Mouse (Mus musculus) stomach, embryonic 16.5 days (tissue): ENCODE measurements around the gene Rmdn2. TPM values are rescaled to one million over a fixed set of nuclear protein-coding genes. Genes with fewer than 3 reads are reported as not detected.

Experiments
- ATAC-seq: fragments of 200-750 bp; cut with Nextera tagmentation; 2 replicates; pipeline ENCODE4 v1.8.0; 2017; ENCODE audit warnings: moderate number of reproducible peaks, moderate TSS enrichment; ENCODE audit not compliant: insufficient read depth, low FRiP score
- H3K27ac ChIP-seq: fragments of 300-500 bp; sonication (generic); 2 replicates; pipeline ENCODE4 v1.5.1; 2014; ENCODE audit warnings: low read length
- H3K27me3 ChIP-seq: fragments of 300-500 bp; sonication (generic); 2 replicates; pipeline ENCODE4 v1.6.1; 2014; ENCODE audit warnings: low read length, control low read depth, mixed read lengths; ENCODE audit not compliant: control insufficient read depth, insufficient read depth
- H3K36me3 ChIP-seq: fragments of 300-500 bp; sonication (generic); 2 replicates; pipeline ENCODE4 v1.6.1; 2014; ENCODE audit warnings: low read length; ENCODE audit not compliant: control insufficient read depth, insufficient read depth
- H3K4me1 ChIP-seq: fragments of 300-500 bp; sonication (generic); 2 replicates; pipeline ENCODE4 v1.6.1; 2014; ENCODE audit warnings: low read length, control low read depth, mixed read lengths; ENCODE audit not compliant: control insufficient read depth, insufficient read depth
- H3K4me2 ChIP-seq: fragments of 300-500 bp; sonication (generic); 2 replicates; pipeline ENCODE4 v1.6.1; 2014; ENCODE audit warnings: low read depth, low read length, mixed read lengths
- H3K4me3 ChIP-seq: fragments of 300-500 bp; sonication (generic); replicated peaks from 2 replicates; pipeline ENCODE4 v1.5.1; 2014; ENCODE audit warnings: mild to moderate bottlenecking, low read length
- H3K9ac ChIP-seq: fragments of 300-500 bp; sonication (generic); 2 replicates; pipeline ENCODE4 v1.6.1; 2014; ENCODE audit warnings: low read length
- H3K9me3 ChIP-seq: fragments of 300-500 bp; sonication (generic); replicated peaks from 2 replicates; pipeline ENCODE4 v1.6.1; 2016; ENCODE audit warnings: low read length, control low read depth; ENCODE audit not compliant: control insufficient read depth
- WGBS: fragments of 180-500 bp; shearing (Covaris S2); extraction: QIAGEN DNeasy Blood & Tissue Kit; methylation state at CpG from one replicate; pipeline ENCODE4 v1.1.7; 2014; 5-methylcytosine and 5-hydroxymethylcytosine counted together
- polyA plus RNA-seq: library from polyadenylated mRNA; unstranded; fragments of >200 nt; fragmentation: Nextera tagmentation; extraction: Ambion mirVana; gene quantifications from 2 replicates; pipeline ENCODE4 v1.2.1, GENCODE M21; 2015

Rmdn2 gene
- polyA plus RNA-seq, 1 experiment from 2014 or later, result 9.7 TPM

- peaks cover 32% of the 10 kb centered on the region for H3K27me3 ChIP-seq
Measured at GRCm38 (mm10) chr17:79709718-79710117, 98.1 kb downstream of the Rmdn2 start.

GRCm38 (mm10) chr17:79710246-79710842, 98.7 kb downstream of the Rmdn2 start:
- WGBS, result 33% methylated on average over 15 of the region's 15 CpGs

More at GRCm38 (mm10) chr17:79709718-79710117, 98.1 kb downstream of the Rmdn2 start:
- WGBS, result 69% methylated on average over 1 of the region's 1 CpGs
- Histone ChIP-seq H3K4me3 (no peak overlapping the region), H3K4me2 (no peak overlapping the region), H3K9me3 (no peaks in the 10 kb centered on the region), H3K27ac (no peak overlapping the region), H3K4me1 (peaks cover 18% of the 10 kb centered on the region; the same call in 1 of the 2 replicates), H3K36me3 (no peaks in the 10 kb centered on the region), H3K9ac (no peak overlapping the region)
- ATAC-seq, result no peak

GRCm38 (mm10) chr17:79711944-79712343, 100.3 kb downstream of the Rmdn2 start:
- 0 out of 2 replicates have a peak overlapping the region, but pooled peaks have one; percentile 63 for H3K4me2 ChIP-seq
- no peaks in the 10 kb centered on the region for H3K36me3 ChIP-seq
- peak overlapping the region; percentile 49 for H3K4me3 ChIP-seq
- H3K9me3 ChIP-seq, result no peaks in the 10 kb centered on the region
- H3K27me3 ChIP-seq, result peaks cover 38% of the 10 kb centered on the region
- peaks cover 25% of the 10 kb centered on the region; the same call in 1 of the 2 replicates for H3K4me1 ChIP-seq
- no peak overlapping the region for H3K9ac ChIP-seq
- 31% methylated on average over 6 of the region's 6 CpGs for WGBS
- no peak for ATAC-seq
- no peak overlapping the region for H3K27ac ChIP-seq

More at GRCm38 (mm10) chr17:79710246-79710842, 98.7 kb downstream of the Rmdn2 start:
- no peak overlapping the region for H3K4me2 ChIP-seq
- no peak for ATAC-seq
- H3K9ac ChIP-seq, result no peak overlapping the region
- H3K27ac ChIP-seq, result no peak overlapping the region
- H3K36me3 ChIP-seq, result no peaks in the 10 kb centered on the region
- no peak overlapping the region for H3K4me3 ChIP-seq
- peaks cover 24% of the 10 kb centered on the region; the same call in 1 of the 2 replicates for H3K4me1 ChIP-seq
- H3K27me3 ChIP-seq, result peaks cover 38% of the 10 kb centered on the region
- no peaks in the 10 kb centered on the region for H3K9me3 ChIP-seq

- H3K27me3 ChIP-seq, result peaks cover 38% of the 10 kb centered on the region
- ATAC-seq, result no peak
- WGBS, result 17% methylated on average over 9 of the region's 9 CpGs
Measured at GRCm38 (mm10) chr17:79712536-79712935, 100.9 kb downstream of the Rmdn2 start.

GRCm38 (mm10) chr17:79713276-79713642, 101.6 kb downstream of the Rmdn2 start:
- H3K4me2 ChIP-seq, result peak overlapping the region; percentile 63
- no peak for ATAC-seq
- peaks cover 38% of the 10 kb centered on the region for H3K27me3 ChIP-seq
- no peak overlapping the region for H3K27ac ChIP-seq
- WGBS, result 2% methylated on average over 24 of the region's 24 CpGs
- H3K36me3 ChIP-seq, result no peaks in the 10 kb centered on the region
- H3K9me3 ChIP-seq, result no peaks in the 10 kb centered on the region
- peak overlapping the region; percentile 54 for H3K9ac ChIP-seq
- H3K4me3 ChIP-seq, result peak overlapping the region; percentile 49
- peaks cover 25% of the 10 kb centered on the region; the same call in 1 of the 2 replicates for H3K4me1 ChIP-seq

More at GRCm38 (mm10) chr17:79712536-79712935, 100.9 kb downstream of the Rmdn2 start:
- H3K4me3 ChIP-seq, result peak overlapping the region; percentile 49
- peaks cover 25% of the 10 kb centered on the region; the same call in 1 of the 2 replicates for H3K4me1 ChIP-seq
- H3K9ac ChIP-seq, result peak overlapping the region; percentile 6; the same call in 1 of the 2 replicates
- peak overlapping the region; percentile 63; the same call in 1 of the 2 replicates for H3K4me2 ChIP-seq
- no peaks in the 10 kb centered on the region for H3K9me3 ChIP-seq
- no peaks in the 10 kb centered on the region for H3K36me3 ChIP-seq
- no peak overlapping the region for H3K27ac ChIP-seq

- Histone ChIP-seq H3K4me2 (peak overlapping the region; percentile 63), H3K4me1 (peaks cover 25% of the 10 kb centered on the region; the same call in 1 of the 2 replicates), H3K4me3 (peak overlapping the region; percentile 49), H3K27me3 (peaks cover 38% of the 10 kb centered on the region), H3K36me3 (no peaks in the 10 kb centered on the region), H3K27ac (peak overlapping the region; percentile 31; the same call in 1 of the 2 replicates), H3K9me3 (no peaks in the 10 kb centered on the region), H3K9ac (peak overlapping the region; percentile 54)
- no peak for ATAC-seq
- under 1% methylated on average over 63 of the region's 63 CpGs for WGBS
Measured at GRCm38 (mm10) chr17:79713643-79714367, 102.1 kb downstream of the Rmdn2 start.

DNA sequence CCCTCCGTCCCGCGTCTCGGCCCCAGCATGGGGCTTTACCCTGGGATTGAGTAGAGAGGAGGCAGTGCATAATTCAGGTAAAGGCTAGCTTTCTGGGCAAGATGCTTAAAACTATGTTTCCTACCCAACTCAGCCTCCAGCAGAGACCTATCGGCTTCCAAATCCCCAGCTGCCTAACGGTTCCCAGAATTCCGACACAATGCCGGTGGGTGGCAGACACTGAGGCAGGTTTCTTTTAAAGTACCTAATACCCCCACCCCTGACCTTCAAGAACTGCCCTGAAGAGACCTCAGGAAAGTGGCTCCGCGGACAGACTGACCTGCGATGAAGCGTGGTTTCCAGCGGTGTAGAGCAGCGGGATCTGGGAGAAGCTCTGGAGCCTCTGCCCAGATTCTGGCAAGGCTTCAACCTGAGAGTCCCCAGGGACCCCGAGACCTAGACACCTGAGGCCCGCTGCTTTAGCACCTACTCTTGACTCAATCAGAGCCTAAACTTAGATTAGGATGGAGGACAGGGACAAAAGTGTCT, 102.8 kb downstream of the Rmdn2 start:
- Histone ChIP-seq H3K4me3 (peak overlapping the region; percentile 49), H3K36me3 (no peaks in the 10 kb centered on the region), H3K4me1 (peaks cover 25% of the 10 kb centered on the region; the same call in 1 of the 2 replicates), H3K27ac (peak overlapping the region; percentile 31; the same call in 1 of the 2 replicates), H3K9ac (peak overlapping the region; percentile 54), H3K9me3 (no peaks in the 10 kb centered on the region), H3K4me2 (peak overlapping the region; percentile 63), H3K27me3 (peaks cover 38% of the 10 kb centered on the region)
- no peak for ATAC-seq
- WGBS, result 2% methylated on average over 16 of the region's 16 CpGs

- peak; percentile 59; the same call in 1 of the 2 replicates for ATAC-seq
- H3K4me1 ChIP-seq, result peaks cover 25% of the 10 kb centered on the region; the same call in 1 of the 2 replicates
- no peaks in the 10 kb centered on the region for H3K9me3 ChIP-seq
- under 1% methylated on average over 31 of the region's 31 CpGs for WGBS
- H3K4me3 ChIP-seq, result peak within 1 kb of the TSS; percentile 49
- no peaks in the 10 kb centered on the region for H3K36me3 ChIP-seq
- H3K4me2 ChIP-seq, result peak within 1 kb of the TSS; percentile 63
- H3K9ac ChIP-seq, result peak within 1 kb of the TSS; percentile 54
- peaks cover 37% of the 10 kb centered on the region for H3K27me3 ChIP-seq
- H3K27ac ChIP-seq, result peak within 1 kb of the TSS; percentile 64
Measured at GRCm38 (mm10) chr17:79714931-79715637, 103.4 kb downstream of the Rmdn2 start, which contains the start of gene Cyp1b1. Gene Cyp1b1, minus strand, starts transcription at chr17:79715061.
